Mouse (Mus musculus) small intestine, adult 2 months (tissue): ENCODE measurements around the gene Olfr16.

ENCODE experiments used
- CTCF ChIP-seq: fragments of 200-500 bp; IDR thresholded peaks from 2 replicates; pipeline ENCODE4 v1.5.1; 2012; ENCODE audit warnings: low read depth, mild to moderate bottlenecking, control low read depth, inconsistent platforms, low read length, moderate library complexity, mixed read lengths; ENCODE audit not compliant: insufficient replicate concordance, insufficient read length; ENCODE audit errors: extremely low read depth
- POLR2A ChIP-seq: fragments of 200-500 bp; IDR thresholded peaks from 2 replicates; pipeline ENCODE4 v1.6.1; 2012; ENCODE audit warnings: low read depth, mild to moderate bottlenecking, control low read depth, inconsistent platforms, low read length, moderate library complexity

DNA sequence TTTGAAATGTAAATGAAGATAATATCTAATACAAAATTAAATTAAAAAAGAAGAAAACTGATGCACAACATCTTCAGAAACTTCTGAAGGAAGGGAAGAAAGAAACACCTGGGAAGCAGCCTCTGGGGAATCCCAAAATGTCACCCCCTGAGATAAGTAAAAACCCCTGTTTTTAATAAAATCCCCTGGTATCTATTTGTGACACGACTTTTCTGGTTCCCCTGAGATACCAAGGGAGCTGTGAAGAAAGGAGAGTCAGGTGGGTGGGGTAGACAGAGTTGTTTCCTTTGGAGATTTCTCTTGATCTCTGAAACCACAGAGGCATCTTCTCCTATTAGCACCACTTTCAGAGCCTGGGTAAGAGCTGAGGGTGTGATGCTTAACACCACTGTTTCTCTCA lies at the start of gene Olfr16:
- TF ChIP-seq CTCF = no peak
- TF ChIP-seq POLR2A = no peak
